Mouse (Mus musculus) heart, adult 2 months (tissue): ENCODE data around the gene Spint3. TPM values are rescaled to one million over a fixed set of nuclear protein-coding genes. Genes with fewer than 3 reads are reported as not detected.

Source experiments
- DNase-seq, 2 experiments: peaks; one replicate each; pipeline ENCODE4 v3.0.0; 2021
- H3K27ac ChIP-seq: fragments of 200-600 bp; 2 replicates; pipeline ENCODE4 v1.8.1; 2022
- H3K27me3 ChIP-seq: fragments of 200-500 bp; 2 replicates; pipeline ENCODE4 v1.6.1; 2012; ENCODE audit warnings: mild to moderate bottlenecking, low read length, inconsistent platforms, mixed read lengths; ENCODE audit not compliant: control insufficient read depth, insufficient read depth
- H3K36me3 ChIP-seq: fragments of 200-500 bp; 2 replicates; pipeline ENCODE4 v1.6.1; 2012; ENCODE audit warnings: low read length, inconsistent platforms; ENCODE audit not compliant: control insufficient read depth, insufficient read depth
- H3K4me1 ChIP-seq: fragments of 200-500 bp; 2 replicates; pipeline ENCODE4 v1.6.1; 2011; ENCODE audit warnings: low read length; ENCODE audit not compliant: control insufficient read depth, insufficient read depth
- H3K4me3 ChIP-seq: fragments of 200-600 bp; 2 replicates; pipeline ENCODE4 v1.8.1; 2022
- H3K79me2 ChIP-seq: fragments of 200-500 bp; replicated peaks from 2 replicates; pipeline ENCODE4 v1.6.1; 2012; ENCODE audit warnings: mild to moderate bottlenecking, inconsistent platforms, low read length, moderate library complexity, mixed read lengths; ENCODE audit not compliant: control insufficient read depth, insufficient read depth
- H3K9ac ChIP-seq: fragments of 200-500 bp; 2 replicates; pipeline ENCODE4 v1.6.1; 2012; ENCODE audit warnings: low read depth, mild to moderate bottlenecking, control low read depth, inconsistent platforms, low read length, mixed read lengths
- CTCF ChIP-seq: fragments of 200-600 bp; IDR thresholded peaks from 2 replicates; pipeline ENCODE4 v1.8.1; 2022; ENCODE audit warnings: antibody characterized with exemption, mild to moderate bottlenecking, moderate library complexity
- EP300 ChIP-seq: fragments of 200-500 bp; IDR thresholded peaks from 2 replicates; pipeline ENCODE4 v1.6.1; 2011; ENCODE audit warnings: low read depth, low read length, control low read depth; ENCODE audit not compliant: insufficient read depth
- POLR2A ChIP-seq: fragments of 200-500 bp; IDR thresholded peaks from 2 replicates; pipeline ENCODE4 v1.6.1; 2011; ENCODE audit warnings: mild to moderate bottlenecking, low read depth, low read length, control low read depth; ENCODE audit not compliant: insufficient read depth
- WGBS: fragments of 180-500 bp; shearing (Covaris S2); methylation state at CpG from one replicate; pipeline ENCODE4 v1.1.7; 2018; 5-methylcytosine and 5-hydroxymethylcytosine counted together
- intact Hi-C: fragments of 180-260 bp; cut with DNase I; formaldehyde crosslinking; loops from one replicate; pipeline ENCODE4 v1.15.1; 2025
- polyA plus RNA-seq: library from polyadenylated mRNA; depleted of rRNA; stranded (reverse); fragments of >200 nt; gene quantifications from 2 replicates; pipeline ENCODE4 v1.2.3, GENCODE M21; 2012
- total RNA-seq, 2 experiments: library from RNA; stranded (reverse); gene quantifications; 2 replicates each; pipeline ENCODE4 v1.2.3; 2021

Spint3 gene
- total and polyA plus RNA-seq, 3 experiments = not detected

DNA sequence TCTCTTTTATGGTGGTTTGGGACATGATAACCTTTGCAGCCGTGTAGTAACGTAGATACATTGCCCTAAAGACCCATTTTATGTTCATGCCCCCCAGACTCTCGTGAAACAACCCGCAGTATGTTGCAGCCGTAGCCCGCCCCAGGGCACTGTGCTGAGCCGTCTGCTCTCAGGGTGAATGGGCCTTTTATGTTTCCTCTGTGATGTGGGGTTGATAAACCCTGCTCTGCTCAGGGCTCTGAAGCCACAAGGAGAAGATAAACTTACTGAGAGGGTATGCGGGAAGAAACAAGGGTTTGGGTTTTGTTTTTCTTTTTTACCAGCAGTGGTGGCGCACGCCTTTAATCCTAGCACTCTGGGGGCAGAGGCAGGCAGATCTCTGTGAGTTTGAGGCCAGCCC lies 38.9 kb downstream of the Spint3 start:
- intact Hi-C loops = no loop called here
- WGBS = 73% methylated on average over 10 of the region's 10 CpGs
- H3K4me1 ChIP-seq = no peaks in the 10 kb centered on the region

DNA sequence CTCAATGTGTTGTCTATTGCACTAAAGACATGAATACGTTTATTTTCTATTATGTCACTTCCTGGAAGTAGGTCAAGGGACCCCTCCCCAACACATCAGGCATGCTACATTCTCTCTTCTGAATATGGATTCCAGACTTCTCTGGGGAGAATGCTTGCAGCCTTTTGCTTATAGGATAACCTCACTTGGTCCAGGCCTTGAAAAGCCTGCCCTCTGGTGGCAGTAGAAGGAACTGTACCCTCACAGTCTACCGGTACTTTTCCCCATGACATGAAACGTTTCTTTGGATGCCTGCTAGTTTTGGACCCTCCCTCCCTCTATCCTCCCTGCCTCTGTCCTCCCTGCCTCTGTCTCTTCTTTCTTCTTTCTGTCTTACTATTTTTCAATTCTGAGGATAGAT lies 42.1 kb downstream of the Spint3 start:
- TF ChIP-seq EP300 = 0 out of 2 replicates have a peak, but pooled peaks have one; percentile 58
- TF ChIP-seq CTCF = no peak; the same call in 1 of the 2 replicates
- no peak for TF ChIP-seq POLR2A
- Histone ChIP-seq H3K27me3 (no peaks in the 10 kb centered on the region), H3K4me1 (no peaks in the 10 kb centered on the region), H3K79me2 (no peaks in the 10 kb centered on the region), H3K36me3 (no peaks in the 10 kb centered on the region), H3K4me3 (no peak overlapping the region), H3K27ac (no peak overlapping the region), H3K9ac (no peak overlapping the region)
- intact Hi-C loops = no loop called here
- 6% methylated on average over 3 of the region's 3 CpGs for WGBS
- peak; percentile 62 to 77 for DNase-seq

More for the DNA sequence above, 38.9 kb downstream of the Spint3 start:
- H3K36me3 ChIP-seq = no peaks in the 10 kb centered on the region
- no peaks in the 10 kb centered on the region for H3K27me3 ChIP-seq
- no peaks in the 10 kb centered on the region for H3K79me2 ChIP-seq
- no peak overlapping the region for H3K9ac ChIP-seq
- H3K4me3 ChIP-seq = no peak overlapping the region
- DNase-seq = no peak
- TF ChIP-seq CTCF = no peak
- TF ChIP-seq POLR2A = no peak
- TF ChIP-seq EP300 = no peak
- H3K27ac ChIP-seq = no peak overlapping the region

DNA sequence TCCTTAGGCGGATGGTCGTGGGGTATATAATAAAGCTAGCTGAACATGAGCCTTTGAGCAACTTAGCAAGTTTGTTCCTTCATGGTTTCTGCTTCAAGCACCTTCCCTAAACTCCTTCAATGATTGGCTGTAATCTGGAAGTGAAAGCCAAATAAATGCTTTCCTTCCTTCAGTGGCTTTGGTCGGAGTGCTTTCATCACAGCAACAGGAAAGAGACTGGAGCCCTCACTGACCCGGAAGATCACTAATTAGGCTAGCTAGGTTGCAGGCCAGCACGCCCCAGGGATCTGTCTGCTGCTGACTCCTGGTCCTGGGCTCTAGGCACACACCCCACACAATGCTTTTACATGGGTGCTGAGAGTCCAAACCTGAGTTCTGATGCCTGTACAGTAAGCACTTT lies 44.7 kb downstream of the Spint3 start:
- Histone ChIP-seq H3K79me2 (no peaks in the 10 kb centered on the region), H3K27me3 (no peaks in the 10 kb centered on the region), H3K36me3 (no peaks in the 10 kb centered on the region), H3K4me1 (no peaks in the 10 kb centered on the region), H3K9ac (no peak overlapping the region), H3K27ac (no peak overlapping the region), H3K4me3 (no peak overlapping the region)
- TF ChIP-seq POLR2A (no peak), CTCF (no peak), EP300 (no peak)
- DNase-seq = no peak
- intact Hi-C loops = no loop called here
- 48% methylated on average over 5 of the region's 5 CpGs for WGBS

DNA sequence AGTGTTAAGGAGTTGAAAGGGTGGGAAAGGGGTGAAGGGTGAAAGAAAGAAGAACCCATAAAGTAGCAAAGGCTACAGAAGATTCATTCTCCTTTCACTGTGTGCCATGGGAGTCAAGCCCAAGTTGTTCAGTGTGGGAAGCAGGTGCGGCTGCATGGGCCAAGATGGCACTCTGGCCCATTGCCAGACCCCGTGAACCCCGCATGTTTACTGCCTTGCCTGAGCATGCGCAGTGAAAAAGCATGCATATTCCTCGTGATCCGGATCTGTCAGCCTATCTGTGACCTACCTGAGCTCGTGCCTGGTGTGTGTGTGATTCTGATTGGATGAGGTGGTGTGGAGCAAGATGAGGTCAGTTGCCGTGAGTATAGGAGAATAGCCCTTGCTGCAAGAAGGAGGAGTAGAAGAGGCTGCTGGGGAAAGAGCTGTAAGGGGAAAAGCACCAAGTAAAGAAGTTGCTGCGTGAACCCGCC lies 49.9 kb downstream of the Spint3 start:
- no peak overlapping the region for H3K4me3 ChIP-seq
- H3K27me3 ChIP-seq = no peaks in the 10 kb centered on the region
- DNase-seq = no peak
- no peak overlapping the region for H3K27ac ChIP-seq
- intact Hi-C loops = no loop called here
- 76% methylated on average over 10 of the region's 10 CpGs for WGBS
- no peaks in the 10 kb centered on the region; the same call in 1 of the 2 replicates for H3K4me1 ChIP-seq
- H3K79me2 ChIP-seq = no peaks in the 10 kb centered on the region
- no peaks in the 10 kb centered on the region for H3K36me3 ChIP-seq
- TF ChIP-seq POLR2A (no peak), CTCF (no peak), EP300 (no peak)
- H3K9ac ChIP-seq = no peak overlapping the region

DNA sequence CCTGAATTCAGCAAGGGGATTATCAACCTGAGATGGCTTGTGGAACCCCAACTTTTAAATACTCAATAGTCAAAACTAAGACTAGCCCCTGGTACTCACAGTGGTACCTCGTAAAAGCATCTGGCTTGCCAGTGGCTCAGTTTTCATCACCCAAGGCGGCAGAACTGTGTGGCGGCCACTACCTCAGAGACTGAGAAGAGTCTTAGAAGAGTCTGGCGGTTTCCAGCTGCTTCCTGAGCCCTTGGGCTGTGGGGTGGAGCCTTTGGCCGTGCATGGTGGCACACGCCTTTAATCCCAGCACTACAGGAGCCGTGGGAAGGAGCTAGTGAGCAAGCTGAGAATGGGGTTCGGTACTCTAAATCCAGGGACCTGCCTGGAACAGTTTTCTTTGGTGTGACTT lies 51.0 kb downstream of the Spint3 start:
- TF ChIP-seq EP300 (no peak), CTCF (no peak), POLR2A (no peak)
- WGBS = 21% methylated on average over 8 of the region's 8 CpGs
- intact Hi-C loops = no loop called here
- no peaks in the 10 kb centered on the region; the same call in 1 of the 2 replicates for H3K4me1 ChIP-seq
- H3K27me3 ChIP-seq = no peaks in the 10 kb centered on the region
- H3K79me2 ChIP-seq = no peaks in the 10 kb centered on the region
- no peak overlapping the region for H3K4me3 ChIP-seq
- no peak overlapping the region for H3K27ac ChIP-seq
- H3K9ac ChIP-seq = no peak overlapping the region
- no peaks in the 10 kb centered on the region for H3K36me3 ChIP-seq
- DNase-seq = no peak

DNA sequence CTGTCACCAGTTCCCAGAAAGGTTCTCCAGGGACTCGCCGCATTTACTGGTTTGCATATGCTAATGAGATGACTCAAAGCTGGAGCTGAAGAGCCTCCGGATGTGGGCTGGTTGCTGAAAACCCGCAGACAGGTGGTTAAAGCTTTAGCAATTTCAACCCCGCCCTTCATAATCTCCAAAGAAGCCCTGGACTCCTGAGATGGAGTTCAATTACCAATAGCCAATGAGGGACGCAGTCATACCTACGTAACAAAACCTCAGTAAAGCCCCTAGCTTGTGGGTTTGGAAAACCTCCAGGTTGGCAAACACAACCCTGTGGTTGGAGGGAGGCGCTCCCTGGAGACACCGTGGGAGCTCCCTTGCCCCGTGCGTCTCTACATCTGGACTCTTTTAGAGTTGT lies 51.4 kb downstream of the Spint3 start:
- TF ChIP-seq EP300 (no peak), POLR2A (no peak), CTCF (no peak)
- Histone ChIP-seq H3K36me3 (no peaks in the 10 kb centered on the region), H3K79me2 (no peaks in the 10 kb centered on the region), H3K4me1 (no peaks in the 10 kb centered on the region; the same call in 1 of the 2 replicates), H3K27ac (no peak overlapping the region), H3K9ac (no peak overlapping the region), H3K27me3 (no peaks in the 10 kb centered on the region), H3K4me3 (no peak overlapping the region)
- intact Hi-C loops = no loop called here
- 10% methylated on average over 11 of the region's 11 CpGs for WGBS
- peak in 1 of 2 experiments; percentile 30 for DNase-seq
